Mouse (Mus musculus): ENCODE results near the gene Crb2. TPM values are rescaled to one million over a fixed set of nuclear protein-coding genes. Genes with fewer than 3 reads are reported as not detected.

Crb2 gene
- total and polyA plus RNA-seq, 3 experiments, result 0.07 to 0.13 TPM; not detected in 1

- in situ Hi-C loops (cut with MboI; ENCODE audit: low pct_ligation_motif_present, low pct_unique_long_range_greater_than_20kb, low sequenced_read_pairs), result no loop called here
These were observed 17.6 kb upstream of the Crb2 start for GRCm38 (mm10) chr2:37758343-37759015.

GRCm38 (mm10) chr2:37760633-37761032 lies 15.4 kb upstream of the Crb2 start:
- Histone ChIP-seq H3K4me2 (ENCODE audit: insufficient read depth, low read depth, poor library complexity, severe bottlenecking) (no peak overlapping the region), H3K9ac (ENCODE audit: insufficient read depth, low read depth) (no peak overlapping the region), H3K36me3 (replicated peaks in 1 of 2; ENCODE audit: control insufficient read depth in 1 of 2, insufficient read depth in 1 of 2, low read length in 1 of 2) (no peaks in the 10 kb centered on the region), H3K4me1 (ENCODE audit: control insufficient read depth in 1 of 2, insufficient read depth in 2 of 2) (peaks cover 39 to 62% of the 10 kb centered on the region in 2 experiments), H3K79me2 (replicated peaks; ENCODE audit: control insufficient read depth, extremely low read depth, insufficient read depth, poor library complexity, severe bottlenecking) (no peaks in the 10 kb centered on the region), H3K27me3 (replicated peaks) (no peaks in the 10 kb centered on the region), H3K9me3 (replicated peaks; ENCODE audit: low read length) (no peaks in the 10 kb centered on the region), H3K27ac (ENCODE audit: insufficient read depth, low read depth) (no peak overlapping the region), H3K4me3 (replicated peaks in 1 of 3; ENCODE audit: low read depth in 2 of 3, low read length in 2 of 3, poor library complexity in 1 of 3) (no peak overlapping the region)
- dilution Hi-C loops (cut with MboI; ENCODE audit: extremely low pct_ligation_motif_present, extremely low pct_unique_long_range_greater_than_20kb, low sequenced_read_pairs) (no loop called here), in situ Hi-C loops (cut with MboI; ENCODE audit: low pct_ligation_motif_present, low pct_unique_long_range_greater_than_20kb, low sequenced_read_pairs) (loop anchor here (10.0 kb wide), 1 partner anchor 176 kb away; no protein-coding TSS in a partner anchor)
- no peak for DNase-seq (ENCODE audit: extremely low read depth)
- no peak for TF ChIP-seq TCF12 (IDR thresholded peaks at IDR 0.05; ENCODE audit: low read depth, low read length)
- TF ChIP-seq ZC3H11A (IDR thresholded peaks at IDR 0.05; ENCODE audit: low read depth, low read length), result no peak
- TF ChIP-seq RAD21 (IDR thresholded peaks at IDR 0.05; ENCODE audit: low read depth, low read length), result no peak
- TF ChIP-seq ZNF384 (IDR thresholded peaks at IDR 0.05; ENCODE audit: low read depth, low read length), result no peak
- TF ChIP-seq SMC3 (IDR thresholded peaks at IDR 0.05; ENCODE audit: low read depth, low read length), result no peak
- TF ChIP-seq USF2 (conservative IDR thresholded peaks at IDR 0.05; ENCODE audit: low read depth, low read length), result no peak
- no peak for TF ChIP-seq CHD2 (IDR thresholded peaks at IDR 0.05; ENCODE audit: low read length)
- TF ChIP-seq SIN3A (IDR thresholded peaks at IDR 0.05; ENCODE audit: low read length), result no peak

More at GRCm38 (mm10) chr2:37758343-37759015, 17.6 kb upstream of the Crb2 start:
- peak overlapping the region; percentile 76 for H3K4me2 ChIP-seq (ENCODE audit: insufficient read depth, low read depth, poor library complexity, severe bottlenecking)
- peak overlapping the region in 2 of 3 experiments; percentile 15 for H3K4me3 ChIP-seq (replicated peaks in 1 of 3; ENCODE audit: low read depth in 2 of 3, low read length in 2 of 3, poor library complexity in 1 of 3)
- 0 out of 2 replicates have a peak, but pooled peaks have one; percentile 62 for TF ChIP-seq CHD2 (IDR thresholded peaks at IDR 0.05; ENCODE audit: low read length)
- no peak for TF ChIP-seq USF1 (IDR thresholded peaks at IDR 0.05; ENCODE audit: low read depth, low read length)
- peak; percentile 55 for TF ChIP-seq MXI1 (IDR thresholded peaks at IDR 0.05; ENCODE audit: low read depth, low read length)
- no peak for TF ChIP-seq JUND (conservative IDR thresholded peaks at IDR 0.05; ENCODE audit: low read depth, low read length)
- no peak for TF ChIP-seq UBTF (IDR thresholded peaks at IDR 0.05; ENCODE audit: low read depth, low read length)
- TF ChIP-seq ETS1 (conservative IDR thresholded peaks at IDR 0.05; ENCODE audit: low read depth, low read length), result no peak
- TF ChIP-seq TBP (conservative IDR thresholded peaks at IDR 0.05; ENCODE audit: low read depth, low read length), result peak; percentile 41
- TF ChIP-seq EP300 (IDR thresholded peaks at IDR 0.05; ENCODE audit: low read length), result 0 out of 2 replicates have a peak, but pooled peaks have one; percentile 9
- no peak for TF ChIP-seq SMC3 (IDR thresholded peaks at IDR 0.05; ENCODE audit: low read depth, low read length)
- TF ChIP-seq TCF12 (IDR thresholded peaks at IDR 0.05; ENCODE audit: low read depth, low read length), result peak; percentile 42; the same call in 1 of the 2 replicates
- TF ChIP-seq ZC3H11A (IDR thresholded peaks at IDR 0.05; ENCODE audit: low read depth, low read length), result no peak
- TF ChIP-seq HCFC1 (IDR thresholded peaks at IDR 0.05; ENCODE audit: low read depth, low read length), result peak; percentile 33; the same call in 1 of the 2 replicates
- TF ChIP-seq MEF2A (IDR thresholded peaks at IDR 0.05; ENCODE audit: borderline replicate concordance, low read depth, low read length), result peak; percentile 40; the same call in 1 of the 2 replicates
- TF ChIP-seq POLR2A (IDR thresholded peaks at IDR 0.05; ENCODE audit: low read depth, low read length), result peak; percentile 70; the same call in 1 of the 2 replicates
- no peaks in the 10 kb centered on the region for H3K27me3 ChIP-seq (replicated peaks)
- H3K9me3 ChIP-seq (replicated peaks; ENCODE audit: low read length), result no peaks in the 10 kb centered on the region
- no peaks in the 10 kb centered on the region for H3K79me2 ChIP-seq (replicated peaks; ENCODE audit: control insufficient read depth, extremely low read depth, insufficient read depth, poor library complexity, severe bottlenecking)
- no peaks in the 10 kb centered on the region for H3K36me3 ChIP-seq (replicated peaks in 1 of 2; ENCODE audit: control insufficient read depth in 1 of 2, insufficient read depth in 1 of 2, low read length in 1 of 2)
- peaks cover 22 to 41% of the 10 kb centered on the region in 2 experiments for H3K4me1 ChIP-seq (ENCODE audit: control insufficient read depth in 1 of 2, insufficient read depth in 2 of 2)
- dilution Hi-C loops (cut with MboI; ENCODE audit: extremely low pct_ligation_motif_present, extremely low pct_unique_long_range_greater_than_20kb, low sequenced_read_pairs), result no loop called here
- peak overlapping the region; percentile 88 for H3K27ac ChIP-seq (ENCODE audit: insufficient read depth, low read depth)
- H3K9ac ChIP-seq (ENCODE audit: insufficient read depth, low read depth), result peak overlapping the region; percentile 73
- peak; percentile 11 for DNase-seq (ENCODE audit: extremely low read depth)

Measured in CH12.LX (cell line).